Comparison of ENCODE assay signal across 16 mouse cellular contexts in genomic region chr8:54331883-54332282, GRCm38 (mm10).
"Had no signal": no experiment of that assay in that cellular context is flagged by ENCODE, and none has a peak within 500 bp of the region (broad histone marks: within the 10 kb centered on the region; RNA-seq: fewer than 3 reads in every experiment).

No protein-coding gene starts in this region.

- H3K9me3 ChIP-seq: limb, embryonic 13.5 days; midbrain, embryonic 10.5 days; neural tube, embryonic 13.5 days had no signal

- H3K36me3 ChIP-seq: limb, embryonic 13.5 days; midbrain, embryonic 10.5 days; neural tube, embryonic 13.5 days had no signal

- H3K4me1 ChIP-seq: limb, embryonic 13.5 days; midbrain, embryonic 10.5 days; neural tube, embryonic 13.5 days had no signal

- H3K4me2 ChIP-seq: limb, embryonic 13.5 days; neural tube, embryonic 13.5 days had no signal

- H3K9ac ChIP-seq: limb, embryonic 13.5 days; liver, embryonic 14.5 days; neural tube, embryonic 13.5 days had no signal

- H3K27ac ChIP-seq: limb, embryonic 13.5 days; liver, embryonic 14.5 days; midbrain, embryonic 10.5 days; neural tube, embryonic 13.5 days had no signal

- DNase-seq: kidney, adult 9 months; kidney, postnatal 14 days; layer of hippocampus, postnatal 36 days; left cerebral cortex, postnatal 4 days; lung, adult 18-20 months; lung, postnatal 4 days; midbrain, embryonic 14.5 days; retina, postnatal 1 day; right cerebral cortex, postnatal 4 days; spleen, adult 18-20 months; thymus, adult 2 months; thymus, postnatal 36 days had no signal

- H3K4me3 ChIP-seq: limb, embryonic 13.5 days; midbrain, embryonic 10.5 days; neural tube, embryonic 13.5 days had no signal

- H3K27me3 ChIP-seq: limb, embryonic 13.5 days; neural tube, embryonic 13.5 days had no signal
